Mouse (Mus musculus): Measurements from ENCODE around the gene Adm2.

- TF ChIP-seq POLR2A (IDR thresholded peaks at IDR 0.05; ENCODE audit: insufficient read length, low read depth) (no peak), E2F4 (IDR thresholded peaks at IDR 0.05; ENCODE audit: insufficient read depth) (no peak), TCF12 (IDR thresholded peaks at IDR 0.05; ENCODE audit: insufficient read depth, poor library complexity, severe bottlenecking) (no peak), POLR2AphosphoS2 (IDR thresholded peaks at IDR 0.05; ENCODE audit: insufficient read length, low read depth) (no peak), USF1 (IDR thresholded peaks at IDR 0.05; ENCODE audit: low read depth) (no peak), TCF3 (IDR thresholded peaks at IDR 0.05; ENCODE audit: insufficient read length, low read depth) (no peak), MYOG (IDR thresholded peaks at IDR 0.05; ENCODE audit: control insufficient read depth in 1 of 3, insufficient read depth in 1 of 3, insufficient read length in 2 of 3, low read depth in 2 of 3) (no peak), REST (IDR thresholded peaks at IDR 0.05; ENCODE audit: insufficient read depth, insufficient read length) (no peak), MAX (IDR thresholded peaks at IDR 0.05; ENCODE audit: low read depth) (no peak), CEBPB (IDR thresholded peaks at IDR 0.05; ENCODE audit: insufficient read depth, poor library complexity, severe bottlenecking) (no peak)
These were observed 26.1 kb upstream of the Adm2 start for GRCm38 (mm10) chr15:89296465-89296864.

All from myocyte (in vitro differentiated cells).